Mouse (Mus musculus): Measurements from ENCODE around the gene Mvb12b. TPM values are rescaled to one million over a fixed set of nuclear protein-coding genes. Genes with fewer than 3 reads are reported as not detected.
A peak's percentile ranks its signal among the peaks of the same experiment; 100 is the strongest.

Mvb12b gene
- total RNA-seq, 4 experiments from 2014 or later, result 82.6 to 92.2 (median 84.5) TPM

GRCm38 (mm10) chr2:33853011-33853976, 34.5 kb downstream of the Mvb12b start:
- no peak for DNase-seq (ENCODE audit: low spot score in 2 of 2)

GRCm38 (mm10) chr2:33847196-33847834, 40.4 kb downstream of the Mvb12b start:
- no peak for DNase-seq (ENCODE audit: low spot score in 2 of 2)

GRCm38 (mm10) chr2:33846635-33847034, 41.1 kb downstream of the Mvb12b start:
- DNase-seq (ENCODE audit: low spot score in 2 of 2), result no peak

- no peak for DNase-seq (ENCODE audit: low spot score in 2 of 2)
Measured at GRCm38 (mm10) chr2:33843642-33844041, 44.1 kb downstream of the Mvb12b start.

- DNase-seq (ENCODE audit: low spot score in 2 of 2), result no peak
Measured at GRCm38 (mm10) chr2:33842983-33843577, 44.7 kb downstream of the Mvb12b start.

GRCm38 (mm10) chr2:33841980-33842379, 45.8 kb downstream of the Mvb12b start:
- no peak for DNase-seq (ENCODE audit: low spot score in 2 of 2)

GRCm38 (mm10) chr2:33840483-33840882, 47.3 kb downstream of the Mvb12b start:
- DNase-seq (ENCODE audit: low spot score in 2 of 2), result no peak

GRCm38 (mm10) chr2:33839252-33839651, 48.5 kb downstream of the Mvb12b start:
- no peak for DNase-seq (ENCODE audit: low spot score in 2 of 2)

GRCm38 (mm10) chr2:33837297-33837696, 50.4 kb downstream of the Mvb12b start:
- no peak for DNase-seq (ENCODE audit: low spot score in 2 of 2)

GRCm38 (mm10) chr2:33836660-33837213, 51.0 kb downstream of the Mvb12b start:
- DNase-seq (ENCODE audit: low spot score in 2 of 2), result no peak

GRCm38 (mm10) chr2:33835038-33835437, 52.7 kb downstream of the Mvb12b start:
- DNase-seq (ENCODE audit: low spot score in 2 of 2), result no peak

GRCm38 (mm10) chr2:33833902-33834301, 53.8 kb downstream of the Mvb12b start:
- no peak for DNase-seq (ENCODE audit: low spot score in 2 of 2)

GRCm38 (mm10) chr2:33829870-33830269, 57.9 kb downstream of the Mvb12b start:
- DNase-seq (ENCODE audit: low spot score in 2 of 2), result no peak

GRCm38 (mm10) chr2:33826777-33827176, 61.0 kb downstream of the Mvb12b start:
- no peak for DNase-seq (ENCODE audit: low spot score in 2 of 2)

- DNase-seq (ENCODE audit: low spot score in 2 of 2), result no peak
Measured at GRCm38 (mm10) chr2:33824935-33825514, 62.7 kb downstream of the Mvb12b start.

GRCm38 (mm10) chr2:33821677-33822607, 65.8 kb downstream of the Mvb12b start:
- DNase-seq (ENCODE audit: low spot score in 2 of 2), result peak; percentile 70 to 87

GRCm38 (mm10) chr2:33820450-33820849, 67.3 kb downstream of the Mvb12b start:
- no peak for DNase-seq (ENCODE audit: low spot score in 2 of 2)

- no peak for DNase-seq (ENCODE audit: low spot score in 2 of 2)
Measured at GRCm38 (mm10) chr2:33820037-33820436, 67.7 kb downstream of the Mvb12b start.

GRCm38 (mm10) chr2:33818385-33818784, 69.4 kb downstream of the Mvb12b start:
- no peak for DNase-seq (ENCODE audit: low spot score in 2 of 2)

- no peak for DNase-seq (ENCODE audit: low spot score in 2 of 2)
Measured at GRCm38 (mm10) chr2:33817663-33818346, 69.9 kb downstream of the Mvb12b start.

All from layer of hippocampus, adult 8-10 months (tissue).